Mouse (Mus musculus): ENCODE data around the gene Slc27a4.

GRCm38 (mm10) chr2:29768901-29769300, 33.5 kb upstream of the Slc27a4 start:
- no peak for TF ChIP-seq CTCF (IDR thresholded peaks at IDR 0.05)
- no peak for TF ChIP-seq EP300 (IDR thresholded peaks at IDR 0.05)
